Mouse (Mus musculus) C2C12 (cell line): ENCODE measurements at regions not wholly inside any gene's neighbourhood (a gene's known extent, or its start where the extent isn't known, plus 50 kb on each side); places are given as distances from the start of the nearest gene placed in this dataset.

Source experiments
- H3K27me3 ChIP-seq: one replicate; pipeline ENCODE4 v1.6.1; 2011; ENCODE audit not compliant: control insufficient read depth, insufficient read depth, insufficient read length
- H3K36me3 ChIP-seq: one replicate; pipeline ENCODE4 v1.6.1; 2011; ENCODE audit not compliant: control insufficient read depth, insufficient read depth
- H3K4me3 ChIP-seq: one replicate; pipeline ENCODE4 v1.5.1; 2011; ENCODE audit warnings: mild to moderate bottlenecking, control low read depth; ENCODE audit not compliant: poor library complexity, insufficient read depth, severe bottlenecking
- H3K79me2 ChIP-seq: one replicate; pipeline ENCODE4 v1.6.1; 2011; ENCODE audit not compliant: control insufficient read depth, insufficient read depth
- H3K79me3 ChIP-seq: one replicate; pipeline ENCODE4 v1.6.1; 2011; ENCODE audit warnings: low read depth, control low read depth
- H3ac ChIP-seq: one replicate; pipeline ENCODE3; 2011; ENCODE audit warnings: low read depth; ENCODE audit not compliant: control insufficient read depth, insufficient read length
- CEBPB ChIP-seq: IDR thresholded peaks from one replicate; pipeline ENCODE4 v1.6.1; 2011; ENCODE audit warnings: low read depth, mild to moderate bottlenecking, control low read depth, moderate library complexity
- CTCF ChIP-seq: IDR thresholded peaks from one replicate; pipeline ENCODE4 v1.5.1; 2011; ENCODE audit not compliant: control insufficient read depth, insufficient read depth, insufficient read length
- FOSL1 ChIP-seq: IDR thresholded peaks from one replicate; pipeline ENCODE4 v1.8.0; 2011; ENCODE audit warnings: mild to moderate bottlenecking, low read length; ENCODE audit not compliant: poor library complexity, insufficient read depth, severe bottlenecking
- MAX ChIP-seq: IDR thresholded peaks from one replicate; pipeline ENCODE4 v1.6.1; 2011; ENCODE audit warnings: mild to moderate bottlenecking, control low read depth
- MYOD1 ChIP-seq: IDR thresholded peaks from one replicate; pipeline ENCODE4 v1.6.1; 2011; ENCODE audit warnings: low read depth; ENCODE audit not compliant: control insufficient read depth, insufficient read length
- MYOG ChIP-seq: IDR thresholded peaks from one replicate; pipeline ENCODE4 v1.6.1; 2011; ENCODE audit not compliant: control insufficient read depth, insufficient read length; ENCODE audit errors: extremely low read depth
- USF1 ChIP-seq: IDR thresholded peaks from one replicate; pipeline ENCODE4 v1.6.1; 2011; ENCODE audit warnings: low read depth, mild to moderate bottlenecking, control low read depth, moderate library complexity

DNA sequence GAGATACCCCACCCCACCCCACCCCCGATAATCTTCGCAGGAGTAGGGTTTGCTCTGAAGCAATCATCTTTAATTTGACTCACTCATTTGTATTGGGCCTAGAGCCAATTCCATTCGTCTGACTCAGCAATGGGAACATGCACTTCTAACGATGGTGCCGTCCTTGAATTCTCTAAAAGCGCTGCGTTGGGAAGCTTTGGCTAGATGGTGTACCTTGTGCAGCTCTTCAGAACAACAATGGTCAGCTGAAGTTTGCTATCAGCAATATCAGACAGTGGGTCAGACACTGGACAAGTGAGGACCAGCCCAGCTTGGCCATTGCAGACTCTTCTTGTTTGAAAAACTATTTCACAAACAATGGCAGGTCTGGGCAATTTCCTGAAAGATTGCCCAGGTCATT lies 440.1 kb upstream of the Slc30a5 start:
- TF ChIP-seq CEBPB (no peak), CTCF (no peak), USF1 (no peak), MYOD1 (no peak), MYOG (no peak), FOSL1 (no peak), MAX (no peak)
- Histone ChIP-seq H3K27me3 (no peaks in the 10 kb centered on the region), H3ac (no peak overlapping the region), H3K79me2 (no peaks in the 10 kb centered on the region), H3K4me3 (no peak overlapping the region), H3K79me3 (no peaks in the 10 kb centered on the region), H3K36me3 (no peaks in the 10 kb centered on the region)

DNA sequence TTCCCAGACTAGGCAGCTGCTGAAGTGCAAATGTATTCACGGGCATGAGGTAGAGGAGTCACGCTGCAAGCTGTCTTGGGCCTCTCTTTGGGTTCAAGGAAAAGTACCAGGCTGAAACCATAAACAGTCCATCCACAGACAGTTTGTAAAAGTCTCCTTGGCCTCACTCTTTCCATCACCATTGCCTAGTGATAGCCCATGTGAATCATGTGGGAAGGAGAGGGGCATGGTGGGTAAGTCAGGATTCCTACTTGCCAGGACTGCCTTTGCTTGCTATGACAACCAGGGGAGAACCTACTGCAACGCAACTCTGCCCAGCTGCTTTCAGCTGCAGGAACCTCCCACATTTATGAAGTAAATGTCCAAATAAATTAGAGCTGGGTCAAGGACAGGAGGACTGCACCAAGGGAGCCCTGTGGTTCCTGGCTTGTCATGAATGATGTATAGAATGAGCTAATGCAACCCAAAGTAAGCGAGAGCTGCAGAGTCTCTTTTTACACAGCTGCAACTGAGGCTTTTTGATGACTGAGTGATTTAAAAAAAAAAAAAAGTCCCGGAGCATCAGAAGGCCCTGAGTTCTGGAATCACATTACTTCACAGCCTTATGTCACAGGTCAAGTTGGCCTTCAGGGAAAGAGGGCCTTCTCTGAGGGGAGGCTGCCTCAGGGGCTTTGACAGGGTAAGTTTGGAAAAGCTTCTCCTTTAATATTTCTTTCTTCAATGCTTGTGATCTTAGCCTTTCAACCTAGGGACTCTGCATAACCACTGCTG lies 420.7 kb upstream of the Slc30a5 start:
- H3K36me3 ChIP-seq, result no peaks in the 10 kb centered on the region
- no peaks in the 10 kb centered on the region for H3K79me3 ChIP-seq
- H3K27me3 ChIP-seq, result no peaks in the 10 kb centered on the region
- H3K79me2 ChIP-seq, result no peaks in the 10 kb centered on the region
- TF ChIP-seq MYOG (no peak), USF1 (no peak), MAX (no peak), CTCF (no peak), CEBPB (no peak), MYOD1 (no peak), FOSL1 (no peak)
- H3K4me3 ChIP-seq, result no peak overlapping the region
- H3ac ChIP-seq, result no peak overlapping the region

DNA sequence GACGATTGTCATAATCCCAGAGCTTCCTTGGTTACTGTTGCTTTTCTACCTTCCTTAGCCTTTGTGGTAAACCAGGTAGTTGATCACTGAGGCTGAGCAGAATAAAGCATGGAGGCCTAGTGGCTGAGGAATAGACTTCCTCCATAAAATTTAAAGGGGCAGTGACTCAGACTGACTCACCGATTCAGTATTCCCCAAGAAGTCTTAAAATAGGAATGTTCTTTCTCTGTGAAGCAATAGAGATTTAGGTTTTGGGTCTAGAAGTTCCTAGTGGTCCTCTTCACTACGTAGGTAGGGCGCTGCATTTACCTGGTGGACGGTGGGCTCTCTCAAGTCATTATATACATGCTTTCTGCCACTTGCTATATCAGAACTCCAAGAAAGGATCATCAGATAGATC lies 416.1 kb upstream of the Slc30a5 start:
- no peak overlapping the region for H3K4me3 ChIP-seq
- no peaks in the 10 kb centered on the region for H3K79me3 ChIP-seq
- no peak for TF ChIP-seq MYOG
- TF ChIP-seq FOSL1, result peak; percentile 64
- no peak for TF ChIP-seq CTCF
- no peak for TF ChIP-seq MAX
- no peak for TF ChIP-seq USF1
- TF ChIP-seq MYOD1, result no peak
- TF ChIP-seq CEBPB, result peak; percentile 57
- no peaks in the 10 kb centered on the region for H3K79me2 ChIP-seq
- no peaks in the 10 kb centered on the region for H3K27me3 ChIP-seq
- H3ac ChIP-seq, result no peak overlapping the region
- H3K36me3 ChIP-seq, result no peaks in the 10 kb centered on the region

DNA sequence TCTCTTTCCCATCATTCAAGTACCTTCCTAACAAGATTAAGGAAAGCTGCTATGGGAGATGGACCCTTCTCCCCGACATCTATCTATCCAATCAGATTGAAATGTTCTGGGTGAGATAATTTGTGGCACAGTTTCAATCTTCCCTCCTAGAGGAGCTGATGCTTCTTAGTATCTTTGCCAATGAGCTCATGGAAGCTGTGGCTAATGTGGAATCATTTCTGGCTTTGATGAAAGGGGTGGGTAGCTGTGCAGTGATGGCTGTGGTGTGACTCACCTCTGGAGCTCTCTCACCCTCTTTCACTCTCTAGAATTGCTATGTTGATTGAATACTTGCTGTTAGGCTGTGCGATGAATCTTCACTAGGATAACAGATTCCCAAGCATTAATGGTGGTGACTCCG lies 411.1 kb upstream of the Slc30a5 start:
- TF ChIP-seq MAX, result no peak
- TF ChIP-seq USF1, result no peak
- TF ChIP-seq CTCF, result no peak
- no peak for TF ChIP-seq FOSL1
- TF ChIP-seq MYOG, result no peak
- TF ChIP-seq CEBPB, result no peak
- H3K79me2 ChIP-seq, result no peaks in the 10 kb centered on the region
- H3K27me3 ChIP-seq, result no peaks in the 10 kb centered on the region
- no peak overlapping the region for H3K4me3 ChIP-seq
- no peaks in the 10 kb centered on the region for H3K79me3 ChIP-seq
- H3ac ChIP-seq, result no peak overlapping the region
- no peaks in the 10 kb centered on the region for H3K36me3 ChIP-seq

DNA sequence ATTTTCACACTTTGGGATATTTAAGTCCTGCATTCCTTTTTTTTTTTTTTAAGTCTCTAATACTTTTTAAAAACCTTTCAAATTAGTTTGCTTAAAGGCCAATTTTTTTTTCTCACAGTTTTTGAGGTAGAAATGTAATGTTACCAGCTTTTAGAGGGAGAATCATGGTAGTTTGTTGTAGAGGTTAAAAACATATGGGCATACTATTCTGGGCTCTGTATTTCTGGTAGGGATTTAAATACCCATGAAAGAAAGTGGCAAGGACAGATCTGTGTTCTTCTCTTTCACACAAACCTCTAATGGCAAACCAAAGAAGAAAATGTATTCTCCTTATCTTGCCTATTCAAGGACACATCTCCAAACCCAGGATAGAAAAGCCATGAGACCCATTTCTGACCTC lies 405.6 kb upstream of the Slc30a5 start:
- TF ChIP-seq MAX (no peak), FOSL1 (no peak), MYOG (no peak), USF1 (no peak), MYOD1 (no peak), CTCF (no peak), CEBPB (no peak)
- H3ac ChIP-seq, result no peak overlapping the region

DNA sequence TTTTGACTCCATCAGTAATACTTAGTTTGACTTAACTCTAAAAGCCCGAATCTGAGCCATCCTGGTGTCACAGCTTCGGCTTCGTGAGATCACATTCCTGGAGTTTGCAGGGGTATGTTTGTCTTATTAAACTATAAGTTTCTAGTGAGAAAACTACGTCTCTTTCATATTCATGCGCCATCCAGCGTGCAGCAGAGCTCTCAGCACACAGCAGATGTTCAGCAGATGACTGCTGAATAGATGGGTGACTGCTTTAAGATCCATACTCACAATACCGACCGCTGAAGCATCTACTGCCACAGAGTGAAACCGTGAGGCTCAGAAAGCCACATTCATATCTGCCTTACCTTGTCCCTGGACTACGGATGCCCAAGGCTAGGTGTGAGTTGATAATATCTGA lies 403.8 kb upstream of the Slc30a5 start:
- Histone ChIP-seq H3K27me3 (no peaks in the 10 kb centered on the region), H3K79me3 (no peaks in the 10 kb centered on the region), H3ac (no peak overlapping the region), H3K36me3 (no peaks in the 10 kb centered on the region), H3K79me2 (no peaks in the 10 kb centered on the region), H3K4me3 (no peak overlapping the region)
- TF ChIP-seq USF1 (no peak), MYOD1 (no peak), CEBPB (no peak), FOSL1 (no peak), MYOG (no peak), MAX (no peak), CTCF (no peak)

More for the DNA sequence above, 405.6 kb upstream of the Slc30a5 start:
- Histone ChIP-seq H3K36me3 (no peaks in the 10 kb centered on the region), H3K79me3 (no peaks in the 10 kb centered on the region), H3K79me2 (no peaks in the 10 kb centered on the region), H3K27me3 (no peaks in the 10 kb centered on the region), H3K4me3 (no peak overlapping the region)
